Mouse (Mus musculus) adrenal gland, adult 8-10 months (tissue): ENCODE measurements at regions not wholly inside any gene's neighbourhood (a gene's known extent, or its start where the extent isn't known, plus 50 kb on each side); places are given as distances from the start of the nearest gene placed in this dataset.

Experiments used
- DNase-seq: peaks from one replicate; pipeline ENCODE4 v3.0.0; 2022

- DNase-seq, result no peak
Observed at GRCm38 (mm10) chr15:27132761-27133160, 237.4 kb upstream of the Fbxl7 start.

- no peak for DNase-seq
Observed at GRCm38 (mm10) chr15:27137580-27137979, 242.2 kb upstream of the Fbxl7 start.

- no peak for DNase-seq
Observed at GRCm38 (mm10) chr15:27145860-27146259, 250.5 kb upstream of the Fbxl7 start.

- DNase-seq, result no peak
Observed at GRCm38 (mm10) chr15:27160986-27161385, 265.6 kb upstream of the Fbxl7 start.

GRCm38 (mm10) chr15:27167484-27167883, 272.1 kb upstream of the Fbxl7 start:
- DNase-seq, result no peak

- no peak for DNase-seq
Observed at GRCm38 (mm10) chr15:27169846-27170245, 274.5 kb upstream of the Fbxl7 start.

GRCm38 (mm10) chr15:27173506-27173905, 278.1 kb upstream of the Fbxl7 start:
- DNase-seq, result no peak

GRCm38 (mm10) chr15:27178084-27178935, 282.9 kb upstream of the Fbxl7 start:
- DNase-seq, result no peak

GRCm38 (mm10) chr15:27189699-27190098, 276.8 kb upstream of the Ank start:
- DNase-seq, result peak; percentile 6

GRCm38 (mm10) chr15:27201513-27201912, 265.0 kb upstream of the Ank start:
- DNase-seq, result no peak

- DNase-seq, result no peak
Observed at GRCm38 (mm10) chr15:27204888-27205287, 261.6 kb upstream of the Ank start.

- no peak for DNase-seq
Observed at GRCm38 (mm10) chr15:27207446-27207845, 259.0 kb upstream of the Ank start.

- DNase-seq, result no peak
Observed at GRCm38 (mm10) chr15:27216387-27216786, 250.1 kb upstream of the Ank start.

- DNase-seq, result no peak
Observed at GRCm38 (mm10) chr15:27219126-27219738, 247.2 kb upstream of the Ank start.

GRCm38 (mm10) chr15:27223610-27224511, 242.6 kb upstream of the Ank start:
- no peak for DNase-seq

- DNase-seq, result no peak
Observed at GRCm38 (mm10) chr15:27224512-27224850, 242.0 kb upstream of the Ank start.

- DNase-seq, result no peak
Observed at GRCm38 (mm10) chr15:27232804-27233203, 233.7 kb upstream of the Ank start.

GRCm38 (mm10) chr15:27234770-27235169, 231.7 kb upstream of the Ank start:
- DNase-seq, result no peak

- DNase-seq, result no peak
Observed at GRCm38 (mm10) chr15:27238301-27238700, 228.2 kb upstream of the Ank start.

- peak; percentile 13 for DNase-seq
Observed at GRCm38 (mm10) chr15:27246302-27246701, 220.2 kb upstream of the Ank start.

- DNase-seq, result no peak
Observed at GRCm38 (mm10) chr15:27258984-27259853, 207.3 kb upstream of the Ank start.

GRCm38 (mm10) chr15:27259854-27260191, 206.7 kb upstream of the Ank start:
- no peak for DNase-seq
